Mouse (Mus musculus): ENCODE results near the gene P3h3.

DNA sequence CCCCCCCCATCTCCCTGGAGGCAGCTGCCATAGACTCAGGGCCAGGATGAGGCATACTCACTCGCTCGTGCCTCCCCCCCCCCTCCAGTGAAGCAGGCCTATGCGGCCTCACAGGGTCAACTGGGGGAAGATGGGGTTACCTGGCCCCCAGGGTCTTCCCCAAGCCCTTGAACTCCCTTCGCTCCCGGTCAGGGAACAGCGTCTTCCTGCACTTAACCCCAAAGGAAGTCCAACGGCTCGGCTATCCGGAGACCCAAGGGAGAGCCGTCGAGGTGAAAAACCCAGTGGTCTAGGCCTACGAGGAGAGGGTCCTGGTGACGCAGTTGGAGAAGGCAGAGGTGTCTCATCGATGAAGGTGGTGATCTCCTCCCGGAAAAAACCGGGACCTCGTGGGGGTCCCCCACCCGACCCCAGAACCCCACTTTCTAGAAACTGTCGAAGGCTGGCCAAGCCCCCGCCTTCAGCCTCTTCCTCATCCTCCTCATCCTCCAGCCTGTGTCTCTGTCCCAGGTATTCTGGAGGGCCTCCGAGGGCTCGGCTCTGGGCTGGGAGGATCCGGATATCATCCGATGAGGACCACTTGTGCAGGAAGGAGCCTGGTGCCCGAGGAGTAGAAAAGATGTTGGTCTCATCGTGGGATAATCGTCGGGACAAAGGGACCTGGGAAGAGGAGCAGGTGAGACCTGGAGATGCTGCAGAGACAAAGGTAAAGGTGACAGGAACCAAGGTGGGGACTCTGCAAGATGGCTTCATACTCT is 1.2 kb upstream of the P3h3 start:
- no peak for TF ChIP-seq CTCF (IDR thresholded peaks at IDR 0.05; ENCODE audit: control insufficient read depth, insufficient read depth, insufficient read length)
- no peak for TF ChIP-seq MAX (IDR thresholded peaks at IDR 0.05)
- no peak for TF ChIP-seq CEBPB (IDR thresholded peaks at IDR 0.05; ENCODE audit: low read depth)
- no peak for TF ChIP-seq USF1 (IDR thresholded peaks at IDR 0.05; ENCODE audit: low read depth)
- no peak for TF ChIP-seq MYOG (IDR thresholded peaks at IDR 0.05; ENCODE audit: control insufficient read depth, extremely low read depth, insufficient read length)
- no peak for TF ChIP-seq MYOD1 (IDR thresholded peaks at IDR 0.05; ENCODE audit: control insufficient read depth, insufficient read length, low read depth)
- no peak for TF ChIP-seq FOSL1 (IDR thresholded peaks at IDR 0.05; ENCODE audit: insufficient read depth, low read length, poor library complexity, severe bottlenecking)

All from C2C12 (cell line).